Mouse (Mus musculus) hematopoietic multipotent progenitor cell, adult 10-12 weeks (in vitro differentiated cells): ENCODE results near the gene Mast2. TPM values are rescaled to one million over a fixed set of nuclear protein-coding genes. Genes with fewer than 3 reads are reported as not detected.

Source experiments
- polyA plus RNA-seq: library from polyadenylated mRNA; stranded (reverse); fragments of >175 nt; gene quantifications from 2 replicates; pipeline ENCODE4 v1.2.3, GENCODE M21; 2012; ENCODE audit warnings: low replicate concordance

Mast2 gene
- polyA plus RNA-seq, result 31.5 and 46.9 TPM in 2 replicates

GRCm38 (mm10) chr4:116464126-116464981 is at the start of gene Mast2:
Mast2 (minus strand) TSS chr4:116464183.

GRCm38 (mm10) chr4:116507425-116508218 is 43.6 kb upstream of the Mast2 start, which contains the start of gene Ipp:
Ipp (plus strand) TSS chr4:116507549.

Other genes starting within 250 kb of the Mast2 start
- 2.2 and 4.4 TPM in 2 replicates for gene Pik3r3, start 242.6 kb downstream of the Mast2 start, polyA plus RNA-seq
- 1.3 and 2.6 TPM in 2 replicates for gene Ipp, start 43.4 kb upstream of the Mast2 start, polyA plus RNA-seq
- gene Tmem69, start 91.8 kb upstream of the Mast2 start, polyA plus RNA-seq, result 0.73 and 3.1 TPM in 2 replicates
- 32.1 and 56.5 TPM in 2 replicates for gene Gpbp1l1, start 93.5 kb upstream of the Mast2 start, polyA plus RNA-seq
- 5.2 and 5.3 TPM in 2 replicates for gene Ccdc17, start 132.5 kb upstream of the Mast2 start, polyA plus RNA-seq
- 0.47 and 15.0 TPM in 2 replicates for gene Nasp, start 163.8 kb upstream of the Mast2 start, polyA plus RNA-seq
- 114 and 200 TPM in 2 replicates for gene Akr1a1, start 187.5 kb upstream of the Mast2 start, polyA plus RNA-seq
- gene Prdx1, start 221.4 kb upstream of the Mast2 start, polyA plus RNA-seq, result 2.7 and 20.5 TPM in 2 replicates
- gene Mmachc, start 244.2 kb upstream of the Mast2 start, polyA plus RNA-seq, result 0.35 and 1.0 TPM in 2 replicates
- gene Ccdc163, start 244.3 kb upstream of the Mast2 start, polyA plus RNA-seq, result 1.2 and 5.7 TPM in 2 replicates